Mouse (Mus musculus) inflammation-experienced regulatory T-cells, adult 6 months (primary cell): ENCODE results near the gene Clk3. TPM values are rescaled to one million over a fixed set of nuclear protein-coding genes. Genes with fewer than 3 reads are reported as not detected.
"Not testable (repeated sequence)": the region's sequence is repeated elsewhere in the genome, so short reads cannot be mapped to it uniquely, and the experiment has no call there.

ENCODE experiments used
- ATAC-seq: one replicate; pipeline ENCODE4 v1.8.0; 2017
- polyA plus RNA-seq, 3 experiments: library from polyadenylated mRNA; unstranded; fragments of 100-300 nt; shearing (Covaris generic); gene quantifications; one replicate each; pipeline ENCODE4 v1.2.1; 2017

The Clk3 gene
- polyA plus RNA-seq, 3 experiments from 2014 or later, result 75.8 to 110 (median 88.0) TPM

GRCm38 (mm10) chr9:57723315-57723715 is 42.3 kb downstream of the Clk3 start:
- no peak for ATAC-seq

GRCm38 (mm10) chr9:57722371-57722770 is 43.3 kb downstream of the Clk3 start:
- ATAC-seq, result no peak

GRCm38 (mm10) chr9:57720736-57721135 is 44.9 kb downstream of the Clk3 start:
- ATAC-seq, result no peak

- ATAC-seq, result no peak
These were observed 47.3 kb downstream of the Clk3 start for GRCm38 (mm10) chr9:57718408-57718807.

GRCm38 (mm10) chr9:57712194-57712593 is 53.5 kb downstream of the Clk3 start:
- no peak for ATAC-seq

- ATAC-seq, result not testable (repeated sequence)
These were observed 55.4 kb downstream of the Clk3 start for GRCm38 (mm10) chr9:57710214-57710613.

- ATAC-seq, result no peak
These were observed 56.9 kb downstream of the Clk3 start for GRCm38 (mm10) chr9:57708720-57709274.

- peak; percentile 96 for ATAC-seq
These were observed 57.5 kb downstream of the Clk3 start, which contains the start of gene Edc3 for GRCm38 (mm10) chr9:57708068-57708719. TSS of gene Edc3 (plus strand) at chr9:57708540.

- no peak for ATAC-seq
These were observed 59.2 kb downstream of the Clk3 start for GRCm38 (mm10) chr9:57706496-57706895.

Other genes with a start within 250 kb of the Clk3 start
- 100 to 1,000 TPM; 223 to 469 (median 223) TPM for gene Cox5a, start 244.6 kb downstream of the Clk3 start, polyA plus RNA-seq
- 10 to 100 TPM; 19.6 to 40.2 (median 32.7) TPM for gene Fam219b, start 228.3 kb downstream of the Clk3 start, polyA plus RNA-seq
- gene Mpi, start 213.1 kb downstream of the Clk3 start, polyA plus RNA-seq, result 10 to 100 TPM; 14.3 to 16.0 (median 14.7) TPM
- gene Scamp2, start 204.9 kb downstream of the Clk3 start, polyA plus RNA-seq, result 10 to 100 TPM; 81.3 to 95.1 (median 84.9) TPM
- gene Ulk3, start 176.4 kb downstream of the Clk3 start, polyA plus RNA-seq, result 10 to 100 TPM; 31.1 to 35.4 (median 32.0) TPM
- not detected for gene Cplx3, start 159.6 kb downstream of the Clk3 start, polyA plus RNA-seq
- under 1 TPM; 0.23 to 0.97 (median 0.40) TPM for gene Lman1l, start 145.1 kb downstream of the Clk3 start, polyA plus RNA-seq
- gene Csk, start 112.2 kb downstream of the Clk3 start, polyA plus RNA-seq, result 100 to 1,000 TPM; 113 to 133 (median 122) TPM
- not detected for gene Cyp1a2, start 82.2 kb downstream of the Clk3 start, polyA plus RNA-seq
- gene Cyp1a1, start 77.9 kb downstream of the Clk3 start, polyA plus RNA-seq, result under 1 TPM in 2 of 3 experiments, not detected in 1; 0.21 TPM
- gene Edc3, start 57.3 kb downstream of the Clk3 start, polyA plus RNA-seq, result 10 to 100 TPM; 22.7 to 32.1 (median 29.1) TPM
- 10 to 100 TPM; 12.8 to 26.9 (median 20.9) TPM for gene Arid3b, start 70.9 kb upstream of the Clk3 start, polyA plus RNA-seq
- 100 to 1,000 TPM; 113 to 167 (median 131) TPM for gene Ubl7, start 145.1 kb upstream of the Clk3 start, polyA plus RNA-seq
- gene Sema7a, start 174.3 kb upstream of the Clk3 start, polyA plus RNA-seq, result 1 to 10 TPM in 1 of 3 experiments, not detected in 2; 1.8 TPM
- gene Cyp11a1, start 240.6 kb upstream of the Clk3 start, polyA plus RNA-seq, result under 1 TPM in 1 of 3 experiments, not detected in 2; 0.12 TPM